Mouse (Mus musculus): ENCODE results near the gene Elp5. TPM values are rescaled to one million over a fixed set of nuclear protein-coding genes. Genes with fewer than 3 reads are reported as not detected.

Elp5 gene
- polyA plus RNA-seq, 1 experiment from 2014 or later, result 169 TPM

DNA sequence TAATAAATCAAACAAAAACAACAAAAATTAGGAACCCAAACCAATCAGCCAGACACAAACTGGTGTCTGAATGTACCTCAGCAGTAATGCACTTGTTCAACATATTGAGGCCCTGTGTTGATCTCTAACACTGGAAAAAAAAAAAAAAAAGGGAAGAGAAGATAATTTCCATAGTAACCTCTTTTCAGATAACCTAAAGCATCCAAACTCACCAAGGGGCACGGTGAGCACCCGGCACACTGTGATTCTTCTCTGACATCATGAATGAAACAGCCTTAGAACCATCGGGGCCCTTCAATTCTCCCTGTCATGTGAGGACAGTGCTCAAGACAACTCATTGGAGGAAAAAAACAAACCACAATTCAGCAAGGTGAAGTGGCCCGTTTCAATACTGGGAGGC is 52.6 kb downstream of the Elp5 start:
- Histone ChIP-seq H3K27ac (no peak overlapping the region), H3K4me1 (replicated peaks; ENCODE audit: control insufficient read depth, insufficient read depth, low read length) (no peaks in the 10 kb centered on the region), H3K4me3 (replicated peaks; ENCODE audit: low read length) (no peak overlapping the region), H3K27me3 (ENCODE audit: control insufficient read depth, insufficient read depth, low read length) (peaks cover 4% of the 10 kb centered on the region; the same call in 1 of the 2 replicates), H3K9ac (no peak overlapping the region), H3K9me3 (ENCODE audit: control insufficient read depth, low read length) (no peaks in the 10 kb centered on the region), H3K36me3 (replicated peaks; ENCODE audit: control insufficient read depth, insufficient read depth) (no peaks in the 10 kb centered on the region), H3K4me2 (replicated peaks) (no peak overlapping the region)
- 83% methylated on average over 4 of the region's 4 CpGs for WGBS
- no peak for ATAC-seq (ENCODE audit: low FRiP score)
- DNase-seq (ENCODE audit: low spot score), result no peak

DNA sequence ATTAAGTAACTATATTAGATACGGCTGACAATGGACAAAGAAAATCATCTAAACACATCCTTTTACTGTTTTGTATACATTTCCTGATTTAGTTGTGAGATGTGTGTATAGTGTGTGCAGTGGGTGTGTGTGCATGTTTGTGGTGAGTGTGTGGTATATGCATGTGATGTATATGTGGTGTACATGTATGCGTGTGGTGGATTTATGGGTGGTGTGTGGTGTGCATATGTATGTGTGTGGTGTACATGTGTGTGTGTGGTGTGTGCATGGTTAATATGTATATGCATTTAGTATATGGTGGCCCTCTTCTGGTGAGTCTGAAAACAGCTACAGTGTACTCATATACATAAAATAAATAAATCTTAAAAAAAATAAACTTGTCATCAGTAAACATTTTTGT is 54.8 kb downstream of the Elp5 start:
- Histone ChIP-seq H3K36me3 (replicated peaks; ENCODE audit: control insufficient read depth, insufficient read depth) (no peaks in the 10 kb centered on the region), H3K9ac (no peak overlapping the region), H3K4me3 (replicated peaks; ENCODE audit: low read length) (no peak overlapping the region), H3K27me3 (ENCODE audit: control insufficient read depth, insufficient read depth, low read length) (no peaks in the 10 kb centered on the region), H3K4me2 (replicated peaks) (no peak overlapping the region), H3K27ac (no peak overlapping the region), H3K4me1 (replicated peaks; ENCODE audit: control insufficient read depth, insufficient read depth, low read length) (peaks cover 3% of the 10 kb centered on the region; the same call in 1 of the 2 replicates), H3K9me3 (ENCODE audit: control insufficient read depth, low read length) (no peaks in the 10 kb centered on the region)
- ATAC-seq (ENCODE audit: low FRiP score) (no peak), DNase-seq (ENCODE audit: low spot score) (no peak)
- WGBS, result 96% methylated on average over 2 of the region's 2 CpGs

GRCm38 (mm10) chr11:69922796-69923195 is 59.5 kb downstream of the Elp5 start:
- H3K4me2 ChIP-seq (replicated peaks), result peak overlapping the region; percentile 68; the same call in 1 of the 2 replicates

DNA sequence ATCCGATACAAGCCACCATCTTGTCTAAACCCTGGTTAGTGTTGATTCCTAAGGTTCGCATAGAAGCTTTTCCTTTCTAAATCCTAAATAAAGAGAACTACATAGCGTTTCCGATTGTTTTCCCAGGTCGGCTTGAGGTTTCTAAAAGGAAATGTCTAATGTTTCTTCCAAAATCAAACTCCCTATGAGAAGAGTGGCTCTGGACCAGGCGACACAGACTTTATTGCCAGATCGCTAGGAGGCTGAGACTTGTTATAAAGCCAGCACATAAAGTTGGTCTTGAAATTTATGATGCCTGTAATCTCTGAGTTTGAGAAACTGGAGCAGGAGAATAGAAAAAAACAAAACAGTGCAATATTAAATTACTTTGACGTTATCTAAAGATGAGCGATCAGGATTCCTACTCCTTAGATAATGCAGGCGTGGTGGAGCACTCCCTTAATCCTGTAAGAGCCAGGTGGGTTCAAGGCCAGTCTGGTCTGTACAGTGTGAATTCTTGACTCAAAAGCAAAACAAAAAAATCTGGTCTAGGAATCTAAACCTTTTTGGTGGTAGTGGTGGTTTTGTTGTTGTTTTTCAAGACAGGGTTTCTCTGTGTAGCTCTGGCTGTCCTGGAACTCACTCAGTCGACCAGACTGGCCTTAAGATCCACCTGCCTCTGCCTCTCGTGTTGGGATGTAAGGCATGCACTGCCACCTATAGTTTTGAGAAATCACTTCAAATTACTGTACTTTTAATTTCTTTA is 60.1 kb downstream of the Elp5 start:
- peak overlapping the region; percentile 62 for H3K9ac ChIP-seq
- DNase-seq (ENCODE audit: low spot score) (no peak), ATAC-seq (ENCODE audit: low FRiP score) (no peak)
- H3K4me3 ChIP-seq (replicated peaks; ENCODE audit: low read length), result peak overlapping the region; percentile 93
- H3K9me3 ChIP-seq (ENCODE audit: control insufficient read depth, low read length), result no peaks in the 10 kb centered on the region
- peak overlapping the region; percentile 68 for H3K4me2 ChIP-seq (replicated peaks)
- peaks cover 22% of the 10 kb centered on the region for H3K36me3 ChIP-seq (replicated peaks; ENCODE audit: control insufficient read depth, insufficient read depth)
- WGBS, result 4% methylated on average over 12 of the region's 12 CpGs
- H3K4me1 ChIP-seq (replicated peaks; ENCODE audit: control insufficient read depth, insufficient read depth, low read length), result peaks cover 22% of the 10 kb centered on the region
- peak overlapping the region; percentile 92 for H3K27ac ChIP-seq
- H3K27me3 ChIP-seq (ENCODE audit: control insufficient read depth, insufficient read depth, low read length), result no peaks in the 10 kb centered on the region

More at GRCm38 (mm10) chr11:69922796-69923195, 59.5 kb downstream of the Elp5 start:
- ATAC-seq (ENCODE audit: low FRiP score) (no peak), DNase-seq (ENCODE audit: low spot score) (no peak)
- 68% methylated on average over 3 of the region's 3 CpGs for WGBS
- Histone ChIP-seq H3K4me3 (replicated peaks; ENCODE audit: low read length) (no peak overlapping the region), H3K27ac (no peak overlapping the region), H3K36me3 (replicated peaks; ENCODE audit: control insufficient read depth, insufficient read depth) (peaks cover 16% of the 10 kb centered on the region), H3K9me3 (ENCODE audit: control insufficient read depth, low read length) (no peaks in the 10 kb centered on the region), H3K4me1 (replicated peaks; ENCODE audit: control insufficient read depth, insufficient read depth, low read length) (peaks cover 22% of the 10 kb centered on the region), H3K9ac (peak overlapping the region; percentile 62; the same call in 1 of the 2 replicates), H3K27me3 (ENCODE audit: control insufficient read depth, insufficient read depth, low read length) (no peaks in the 10 kb centered on the region)

DNA sequence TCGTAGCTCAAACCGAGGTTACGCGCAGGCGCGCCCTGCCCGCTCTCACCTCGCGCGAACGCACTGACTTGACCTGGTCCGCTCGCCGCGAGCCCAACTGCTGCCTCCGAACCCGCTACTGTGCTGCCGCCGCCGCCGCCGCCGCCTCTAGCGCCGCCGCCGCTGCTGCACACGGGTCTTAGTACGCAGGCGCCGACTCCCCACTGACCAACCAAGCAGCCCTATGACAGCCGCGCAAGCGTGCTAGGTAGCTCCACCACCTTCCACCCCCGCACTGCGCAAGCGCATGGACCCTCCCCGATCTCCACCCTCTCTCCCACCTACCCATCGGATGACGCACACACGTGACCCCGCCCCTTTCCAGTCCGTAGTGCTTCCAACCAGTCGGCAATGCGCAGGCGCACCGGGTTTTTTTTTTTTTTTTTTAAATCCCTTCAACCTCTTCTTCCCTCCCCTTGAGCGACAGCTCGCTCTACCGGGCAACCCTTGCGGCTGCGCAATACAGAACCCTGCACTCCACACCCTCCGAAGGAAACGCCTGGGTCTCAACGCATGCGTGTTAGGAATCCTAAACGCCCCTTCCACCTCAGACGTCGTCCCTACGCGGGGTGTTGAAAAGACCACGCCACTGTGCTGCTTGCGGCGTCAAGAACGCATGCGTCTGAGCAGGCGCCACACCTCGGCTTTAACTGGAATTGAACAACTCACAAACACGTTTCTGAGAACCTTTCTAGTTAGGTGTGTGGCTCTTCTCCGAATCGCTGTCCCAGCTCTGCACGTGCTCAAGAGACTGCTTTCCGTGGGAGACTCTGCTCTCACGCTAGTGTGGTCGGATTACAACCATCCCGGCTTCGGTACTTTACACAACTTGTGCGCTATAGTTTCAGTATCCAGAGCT is 61.0 kb downstream of the Elp5 start, which contains the start of gene Eif5a:
Eif5a (minus strand) TSS at position 845 of the 898 bp plus-strand sequence.
- peak within 1 kb of the TSS; percentile 97 for H3K4me2 ChIP-seq (replicated peaks)
- H3K9me3 ChIP-seq (ENCODE audit: control insufficient read depth, low read length), result no peaks in the 10 kb centered on the region
- DNase-seq (ENCODE audit: low spot score) (peak; percentile 100), ATAC-seq (ENCODE audit: low FRiP score) (peak; percentile 96)
- WGBS, result under 1% methylated on average over 69 of the region's 78 CpGs
- peak within 1 kb of the TSS; percentile 94 for H3K27ac ChIP-seq
- peak within 1 kb of the TSS; percentile 93 for H3K4me3 ChIP-seq (replicated peaks; ENCODE audit: low read length)
- H3K36me3 ChIP-seq (replicated peaks; ENCODE audit: control insufficient read depth, insufficient read depth), result peaks cover 30% of the 10 kb centered on the region
- no peaks in the 10 kb centered on the region for H3K27me3 ChIP-seq (ENCODE audit: control insufficient read depth, insufficient read depth, low read length)
- H3K4me1 ChIP-seq (replicated peaks; ENCODE audit: control insufficient read depth, insufficient read depth, low read length), result peaks cover 22% of the 10 kb centered on the region
- H3K9ac ChIP-seq, result peak within 1 kb of the TSS; percentile 92

DNA sequence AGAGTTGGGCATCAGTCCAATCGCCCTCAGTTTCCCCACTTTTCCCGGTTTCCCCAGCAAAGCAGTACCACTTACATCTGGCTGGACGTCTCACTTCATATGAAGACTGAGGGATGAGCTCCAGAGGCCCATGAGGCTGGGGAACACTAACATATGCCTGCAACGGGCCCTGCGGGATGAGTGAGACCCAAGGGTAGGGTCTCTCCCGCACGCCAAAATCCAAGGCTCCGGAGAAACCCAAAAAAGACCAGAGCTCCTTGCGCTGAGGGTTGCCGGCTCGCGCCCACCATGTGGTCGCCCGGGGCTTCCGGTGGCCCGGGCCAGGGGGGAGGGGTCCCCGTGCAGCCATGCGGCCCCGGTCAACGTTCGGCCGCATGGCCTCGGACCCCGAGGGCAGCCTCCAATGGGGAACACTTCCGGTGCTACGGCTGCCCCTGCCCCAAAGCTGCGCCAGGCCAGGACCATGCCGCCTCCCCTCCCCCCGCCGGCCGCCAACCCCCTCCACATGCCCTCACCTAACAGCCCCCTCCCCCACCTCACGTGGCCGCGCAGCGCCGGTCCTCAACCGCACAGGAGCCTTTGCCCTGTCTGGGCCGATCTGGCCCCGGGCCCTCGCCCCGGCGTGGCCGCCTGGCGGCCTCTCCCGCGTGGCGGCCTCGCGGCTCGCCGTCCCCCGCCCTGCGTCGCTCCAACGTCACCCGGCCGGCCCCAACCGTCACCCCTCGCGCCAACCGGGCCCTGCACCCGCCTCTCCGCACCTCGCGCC is 61.9 kb downstream of the Elp5 start:
- peaks cover 39% of the 10 kb centered on the region for H3K36me3 ChIP-seq (replicated peaks; ENCODE audit: control insufficient read depth, insufficient read depth)
- peak overlapping the region; percentile 97 for H3K4me2 ChIP-seq (replicated peaks)
- DNase-seq (ENCODE audit: low spot score) (no peak), ATAC-seq (ENCODE audit: low FRiP score) (no peak; the same call in none of the 2 replicates)
- H3K4me3 ChIP-seq (replicated peaks; ENCODE audit: low read length), result peak overlapping the region; percentile 93
- peaks cover 22% of the 10 kb centered on the region for H3K4me1 ChIP-seq (replicated peaks; ENCODE audit: control insufficient read depth, insufficient read depth, low read length)
- peak overlapping the region; percentile 92 for H3K9ac ChIP-seq
- no peaks in the 10 kb centered on the region for H3K27me3 ChIP-seq (ENCODE audit: control insufficient read depth, insufficient read depth, low read length)
- WGBS, result 1% methylated on average over 49 of the region's 65 CpGs
- no peaks in the 10 kb centered on the region for H3K9me3 ChIP-seq (ENCODE audit: control insufficient read depth, low read length)
- peak overlapping the region; percentile 94 for H3K27ac ChIP-seq

DNA sequence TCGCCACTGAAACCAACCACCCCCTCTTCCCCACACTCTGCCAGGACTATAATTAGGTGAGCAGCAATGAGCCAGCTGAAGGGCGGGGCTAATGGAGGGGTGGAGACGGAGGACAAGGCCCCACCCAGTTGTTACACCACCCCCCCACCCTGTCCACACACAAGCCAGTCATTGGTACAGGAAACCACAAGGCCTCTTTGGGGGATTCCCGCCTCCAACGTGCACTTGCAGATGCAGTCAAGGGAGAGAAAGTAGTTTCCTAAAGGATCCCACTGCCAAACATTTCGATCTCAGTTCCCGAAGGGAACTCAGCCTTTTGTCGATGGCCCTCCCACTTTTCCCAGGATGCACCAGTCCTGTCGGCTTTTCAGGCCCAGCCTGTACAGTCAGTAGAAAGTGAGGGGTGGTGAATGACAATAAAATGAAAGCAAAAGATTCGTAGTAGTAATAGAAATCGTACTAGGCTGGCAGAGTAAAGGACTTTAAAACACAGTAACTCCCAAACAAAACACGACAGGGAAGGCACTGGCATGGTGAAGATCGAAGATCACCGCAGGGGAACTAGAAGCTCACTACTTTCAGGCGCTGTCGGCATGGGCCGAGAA is 62.6 kb downstream of the Elp5 start:
- Histone ChIP-seq H3K27ac (peak overlapping the region; percentile 94), H3K9ac (peak overlapping the region; percentile 92), H3K4me3 (replicated peaks; ENCODE audit: low read length) (peak overlapping the region; percentile 93), H3K4me1 (replicated peaks; ENCODE audit: control insufficient read depth, insufficient read depth, low read length) (peaks cover 29% of the 10 kb centered on the region), H3K36me3 (replicated peaks; ENCODE audit: control insufficient read depth, insufficient read depth) (peaks cover 46% of the 10 kb centered on the region), H3K9me3 (ENCODE audit: control insufficient read depth, low read length) (no peaks in the 10 kb centered on the region), H3K27me3 (ENCODE audit: control insufficient read depth, insufficient read depth, low read length) (no peaks in the 10 kb centered on the region), H3K4me2 (replicated peaks) (peak overlapping the region; percentile 97)
- DNase-seq (ENCODE audit: low spot score) (no peak), ATAC-seq (ENCODE audit: low FRiP score) (no peak)
- 2% methylated on average over 17 of the region's 17 CpGs for WGBS

DNA sequence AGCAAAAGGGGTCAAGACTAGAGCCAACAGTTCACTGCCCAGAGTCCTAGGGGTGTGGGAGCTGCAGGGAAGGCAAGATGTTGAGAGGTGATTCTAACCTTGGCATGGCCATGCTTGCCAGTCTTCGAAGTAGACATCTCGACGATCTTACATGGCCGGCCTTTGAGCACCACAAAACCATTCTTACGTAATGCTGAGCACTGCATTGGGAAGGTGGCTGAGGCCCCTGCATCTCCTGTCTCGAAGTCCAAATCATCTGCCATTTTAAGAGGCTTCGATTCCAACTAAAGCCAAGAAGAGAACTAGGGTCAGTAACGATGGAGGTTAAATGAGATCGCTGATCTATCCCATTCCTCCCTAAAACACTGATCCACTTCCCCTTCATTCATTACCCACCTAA is 63.3 kb downstream of the Elp5 start:
- Histone ChIP-seq H3K9ac (peak overlapping the region; percentile 92; the same call in 1 of the 2 replicates), H3K4me1 (replicated peaks; ENCODE audit: control insufficient read depth, insufficient read depth, low read length) (peaks cover 35% of the 10 kb centered on the region), H3K4me2 (replicated peaks) (peak overlapping the region; percentile 97), H3K4me3 (replicated peaks; ENCODE audit: low read length) (peak overlapping the region; percentile 93), H3K27me3 (ENCODE audit: control insufficient read depth, insufficient read depth, low read length) (no peaks in the 10 kb centered on the region), H3K9me3 (ENCODE audit: control insufficient read depth, low read length) (no peaks in the 10 kb centered on the region), H3K36me3 (replicated peaks; ENCODE audit: control insufficient read depth, insufficient read depth) (peaks cover 47% of the 10 kb centered on the region), H3K27ac (no peak overlapping the region)
- ATAC-seq (ENCODE audit: low FRiP score) (no peak), DNase-seq (ENCODE audit: low spot score) (no peak)
- WGBS, result 84% methylated on average over 9 of the region's 9 CpGs

Measured in hindbrain, embryonic 14.5 days (tissue).